Mouse (Mus musculus) midbrain, embryonic 16.5 days (tissue): ENCODE data around the gene Snx19. TPM values are rescaled to one million over a fixed set of nuclear protein-coding genes. Genes with fewer than 3 reads are reported as not detected.

Experiments
- ATAC-seq: fragments of 200-750 bp; cut with Nextera tagmentation; 2 replicates; pipeline ENCODE4 v1.8.0; 2017; ENCODE audit warnings: moderate TSS enrichment
- H3K27ac ChIP-seq: fragments of 300-500 bp; sonication (generic); 2 replicates; pipeline ENCODE4 v1.5.1; 2014; ENCODE audit warnings: mild to moderate bottlenecking, low read length, mixed read lengths
- H3K27me3 ChIP-seq: fragments of 300-500 bp; sonication (generic); 2 replicates; pipeline ENCODE4 v1.6.1; 2014; ENCODE audit warnings: low read depth, low read length, mixed read lengths; ENCODE audit not compliant: control insufficient read depth, insufficient read depth
- H3K36me3 ChIP-seq: fragments of 300-500 bp; sonication (generic); 2 replicates; pipeline ENCODE4 v1.6.1; 2014; ENCODE audit warnings: mild to moderate bottlenecking, low read length, moderate library complexity, mixed read lengths; ENCODE audit not compliant: control insufficient read depth, insufficient read depth
- H3K4me1 ChIP-seq: fragments of 300-500 bp; sonication (generic); 2 replicates; pipeline ENCODE4 v1.6.1; 2014; ENCODE audit warnings: mild to moderate bottlenecking, low read length, mixed read lengths; ENCODE audit not compliant: control insufficient read depth, insufficient read depth
- H3K4me2 ChIP-seq: fragments of 300-500 bp; sonication (generic); 2 replicates; pipeline ENCODE4 v1.6.1; 2014; ENCODE audit warnings: mild to moderate bottlenecking, low read length, mixed read lengths
- H3K4me3 ChIP-seq: fragments of 300-500 bp; sonication (generic); 2 replicates; pipeline ENCODE4 v1.5.1; 2014; ENCODE audit warnings: low read depth, mild to moderate bottlenecking, low read length, moderate library complexity, mixed read lengths
- H3K9ac ChIP-seq: fragments of 300-500 bp; sonication (generic); 2 replicates; pipeline ENCODE4 v1.6.1; 2014; ENCODE audit warnings: low read depth, low read length, mixed read lengths
- H3K9me3 ChIP-seq: fragments of 300-500 bp; sonication (generic); replicated peaks from 2 replicates; pipeline ENCODE4 v1.6.1; 2014; ENCODE audit warnings: mild to moderate bottlenecking, low read length, mixed read lengths; ENCODE audit not compliant: control insufficient read depth, poor library complexity, severe bottlenecking
- WGBS: fragments of 180-500 bp; shearing (Covaris S2); extraction: QIAGEN DNeasy Blood & Tissue Kit; methylation state at CpG from one replicate; pipeline ENCODE4 v1.1.7; 2014; 5-methylcytosine and 5-hydroxymethylcytosine counted together
- polyA plus RNA-seq: library from polyadenylated mRNA; unstranded; fragments of >200 nt; fragmentation: Nextera tagmentation; extraction: Ambion mirVana; gene quantifications from 2 replicates; pipeline ENCODE4 v1.2.1, GENCODE M21; 2015

The Snx19 gene
- polyA plus RNA-seq, result 23.2 and 24.5 TPM in 2 replicates

DNA sequence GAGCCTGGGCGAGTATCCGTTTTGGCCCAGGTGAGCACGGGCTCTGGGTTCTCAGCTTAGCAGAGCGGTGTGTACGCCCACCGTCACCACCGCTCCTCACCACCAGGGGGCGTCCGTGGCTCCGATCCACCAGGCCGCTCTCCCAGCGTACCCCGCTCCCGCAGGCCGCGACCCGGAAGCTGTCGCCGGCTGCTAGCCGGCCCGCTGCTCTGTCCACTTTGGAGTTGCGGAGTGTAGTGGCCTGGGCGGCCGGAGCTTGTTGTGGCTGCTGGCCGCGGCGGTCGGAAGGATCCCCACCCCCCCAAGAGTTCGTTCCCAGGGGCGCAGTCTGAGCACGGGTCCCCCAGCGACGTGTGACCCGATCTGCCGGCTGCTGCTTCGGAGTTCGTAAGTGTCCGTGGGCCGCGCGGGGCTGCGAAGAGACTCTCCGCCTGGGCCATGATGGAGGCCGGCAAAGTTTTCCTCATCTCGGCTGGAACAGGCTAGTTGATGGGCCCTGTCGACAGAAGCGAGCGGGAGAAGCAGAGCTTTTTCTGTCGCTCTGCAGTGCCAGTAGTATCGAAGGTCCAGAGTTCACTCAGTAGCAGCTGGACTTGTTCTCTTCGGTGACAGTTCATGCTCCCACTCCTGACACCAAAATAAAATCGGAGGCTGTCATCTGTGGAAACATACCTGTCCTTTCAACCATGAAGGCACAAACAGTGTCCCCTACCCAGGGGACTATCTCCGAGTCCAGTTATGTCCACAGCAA, at the start of gene Snx19:
Gene Snx19 (plus strand): TSS at position 227 of the 751 bp plus-strand sequence.
- Histone ChIP-seq H3K36me3 (0 out of 2 replicates have a peak, but pooled peaks cover under 1% of the 10 kb centered on the region), H3K9me3 (no peaks in the 10 kb centered on the region), H3K4me2 (peak within 1 kb of the TSS; percentile 95), H3K9ac (peak within 1 kb of the TSS; percentile 91), H3K27ac (peak within 1 kb of the TSS; percentile 32; the same call in 1 of the 2 replicates), H3K27me3 (no peaks in the 10 kb centered on the region), H3K4me1 (peaks cover 37% of the 10 kb centered on the region), H3K4me3 (peak within 1 kb of the TSS; percentile 79)
- WGBS, result 3% methylated on average over 53 of the region's 53 CpGs
- peak; percentile 95 for ATAC-seq

DNA sequence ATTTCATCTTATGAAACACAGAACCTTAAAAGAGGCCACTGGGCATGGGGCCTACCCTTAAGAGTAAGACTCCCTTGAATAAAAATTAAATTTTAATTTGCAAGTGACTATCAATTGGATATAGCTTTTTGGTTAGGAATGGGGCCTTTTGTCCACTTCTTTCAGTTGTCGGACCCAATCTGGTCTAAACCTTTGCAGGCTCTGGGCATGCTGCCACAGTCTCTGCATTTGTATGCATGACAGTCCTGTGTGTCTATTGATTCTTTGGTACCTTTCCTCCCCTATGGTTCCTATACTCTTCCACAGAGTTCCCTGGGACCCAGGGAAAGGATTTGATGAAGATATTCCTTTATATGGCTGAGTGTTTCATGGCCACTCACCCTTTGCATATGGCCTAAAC, 26.1 kb upstream of the Snx19 start:
- no peak for ATAC-seq
- Histone ChIP-seq H3K4me2 (no peak overlapping the region), H3K27me3 (no peaks in the 10 kb centered on the region), H3K9ac (no peak overlapping the region), H3K4me3 (no peak overlapping the region), H3K36me3 (no peaks in the 10 kb centered on the region), H3K9me3 (no peaks in the 10 kb centered on the region), H3K4me1 (no peaks in the 10 kb centered on the region), H3K27ac (no peak overlapping the region)
- 59% methylated on average over 1 of the region's 1 CpGs for WGBS

DNA sequence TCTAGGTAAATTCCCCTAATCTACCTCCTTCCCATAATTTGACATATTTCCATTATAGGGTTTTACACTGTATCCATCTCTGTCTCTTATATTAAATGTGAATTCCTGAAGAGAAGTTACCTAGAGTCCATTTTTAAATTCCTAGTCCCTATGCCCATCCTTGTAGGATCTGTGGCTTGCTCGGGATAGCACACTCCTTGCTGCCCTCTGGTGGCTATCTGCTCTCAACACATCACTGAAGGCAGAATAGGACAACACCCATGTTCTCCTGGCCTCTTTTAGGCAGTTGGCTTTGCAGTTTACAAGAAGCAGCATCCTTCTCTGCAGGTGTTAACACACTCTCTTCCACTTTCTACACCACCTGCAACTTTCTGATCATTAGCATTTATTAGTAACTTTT, 4.0 kb upstream of the Snx19 start:
- no peak overlapping the region for H3K27ac ChIP-seq
- H3K9me3 ChIP-seq, result no peaks in the 10 kb centered on the region
- H3K4me3 ChIP-seq, result no peak overlapping the region
- no peak for ATAC-seq
- 3% methylated on average over 1 of the region's 1 CpGs for WGBS
- H3K4me2 ChIP-seq, result no peak overlapping the region
- H3K4me1 ChIP-seq, result peaks cover 11% of the 10 kb centered on the region
- no peak overlapping the region for H3K9ac ChIP-seq
- no peaks in the 10 kb centered on the region for H3K27me3 ChIP-seq
- no peaks in the 10 kb centered on the region for H3K36me3 ChIP-seq

DNA sequence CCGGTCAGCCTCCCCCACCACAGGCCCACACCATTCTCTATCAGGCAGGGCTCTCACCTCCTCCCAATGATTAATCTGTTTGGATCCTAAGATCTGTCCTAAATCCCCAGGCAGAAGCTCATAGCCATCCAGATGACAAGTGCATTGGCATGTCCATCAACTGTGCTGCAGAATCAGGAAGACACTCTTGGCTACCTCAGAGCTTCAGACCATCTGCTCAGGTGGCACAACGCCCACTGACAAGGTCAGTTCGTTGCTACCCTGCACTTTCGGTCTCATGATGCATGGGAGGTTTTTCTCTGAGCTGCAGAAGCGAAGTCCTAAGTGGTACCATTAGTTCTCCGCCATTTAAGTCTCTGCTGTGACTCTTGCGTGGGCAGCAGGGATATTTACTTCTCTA, 1.7 kb upstream of the Snx19 start:
- no peak for ATAC-seq
- no peaks in the 10 kb centered on the region for H3K9me3 ChIP-seq
- 88% methylated on average over 7 of the region's 7 CpGs for WGBS

DNA sequence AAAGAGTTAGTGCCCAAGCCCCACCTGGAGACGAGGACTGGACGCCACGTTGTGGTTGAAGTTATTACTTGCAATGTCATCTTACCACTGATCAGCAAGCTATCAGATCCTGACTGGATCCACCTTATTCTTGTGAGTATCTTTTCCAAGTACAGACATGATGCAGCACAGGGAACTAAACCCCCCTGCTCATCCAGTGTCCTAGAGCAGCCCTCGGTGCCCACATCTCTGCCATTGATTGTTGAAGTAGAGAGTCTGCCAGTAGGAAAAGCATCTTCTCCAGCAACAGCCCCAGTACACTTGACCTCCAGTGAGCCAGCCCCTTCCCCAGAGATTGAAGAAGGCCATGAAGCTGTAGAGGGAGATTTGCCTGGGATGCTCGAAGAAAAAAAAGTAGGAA, 1.3 kb downstream of the Snx19 start:
- H3K4me2 ChIP-seq, result peak overlapping the region; percentile 95
- H3K4me3 ChIP-seq, result no peak overlapping the region
- peaks cover 37% of the 10 kb centered on the region for H3K4me1 ChIP-seq
- no peak overlapping the region for H3K27ac ChIP-seq
- no peaks in the 10 kb centered on the region for H3K27me3 ChIP-seq
- 91% methylated on average over 5 of the region's 5 CpGs for WGBS
- H3K9ac ChIP-seq, result 0 out of 2 replicates have a peak overlapping the region, but pooled peaks have one; percentile 91
- no peaks in the 10 kb centered on the region for H3K9me3 ChIP-seq
- peaks cover 7% of the 10 kb centered on the region for H3K36me3 ChIP-seq
- ATAC-seq, result no peak

More for the DNA sequence above, 1.7 kb upstream of the Snx19 start:
- H3K4me2 ChIP-seq, result no peak overlapping the region
- H3K9ac ChIP-seq, result no peak overlapping the region
- no peak overlapping the region for H3K4me3 ChIP-seq
- no peaks in the 10 kb centered on the region for H3K27me3 ChIP-seq
- H3K36me3 ChIP-seq, result no peaks in the 10 kb centered on the region
- peaks cover 31% of the 10 kb centered on the region for H3K4me1 ChIP-seq
- H3K27ac ChIP-seq, result no peak overlapping the region

DNA sequence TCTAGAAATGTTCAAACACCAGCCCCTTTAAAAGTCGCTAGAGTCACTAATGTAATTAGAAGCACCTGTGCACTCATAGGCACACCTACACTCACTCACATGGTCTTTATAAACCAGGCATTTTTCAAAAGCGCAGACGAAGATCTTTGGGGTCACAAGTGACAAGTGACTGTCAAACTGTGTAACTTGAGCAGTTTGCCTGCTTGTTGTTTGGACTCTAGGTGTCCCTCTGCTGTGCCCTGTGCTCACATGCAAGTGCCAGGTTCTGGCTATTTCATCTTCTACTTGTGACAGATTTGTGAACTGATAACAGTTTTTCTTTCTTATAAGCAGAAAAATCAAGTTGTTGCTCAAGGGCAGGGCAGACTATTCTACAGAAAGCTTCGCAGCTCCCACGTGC, 3.5 kb downstream of the Snx19 start:
- no peaks in the 10 kb centered on the region for H3K9me3 ChIP-seq
- no peak overlapping the region for H3K4me3 ChIP-seq
- no peak overlapping the region for H3K27ac ChIP-seq
- H3K4me1 ChIP-seq, result peaks cover 37% of the 10 kb centered on the region
- ATAC-seq, result no peak
- H3K4me2 ChIP-seq, result no peak overlapping the region
- no peak overlapping the region for H3K9ac ChIP-seq
- 88% methylated on average over 5 of the region's 5 CpGs for WGBS
- H3K36me3 ChIP-seq, result peaks cover 14% of the 10 kb centered on the region
- H3K27me3 ChIP-seq, result no peaks in the 10 kb centered on the region

DNA sequence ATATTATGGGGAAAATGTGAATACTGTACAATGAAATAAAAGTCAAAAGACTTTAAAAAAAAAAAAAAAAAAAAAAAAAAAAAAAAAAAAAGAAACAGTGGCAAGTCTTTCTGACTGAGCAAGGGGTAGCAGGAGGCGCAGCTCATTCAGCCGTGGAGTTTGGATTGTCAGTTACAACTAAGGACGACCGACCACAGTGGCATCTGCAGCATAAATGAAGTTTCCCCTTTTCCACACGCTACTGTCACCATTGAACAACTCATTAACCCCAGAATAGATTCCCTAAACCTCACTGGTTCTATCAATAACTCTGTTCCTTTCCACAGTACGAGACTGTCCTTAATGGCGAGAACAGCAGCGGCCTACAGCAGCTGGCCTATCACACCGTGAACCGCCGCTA, 5.0 kb downstream of the Snx19 start:
- H3K9ac ChIP-seq, result no peak overlapping the region
- H3K27me3 ChIP-seq, result no peaks in the 10 kb centered on the region
- H3K27ac ChIP-seq, result no peak overlapping the region
- H3K4me3 ChIP-seq, result no peak overlapping the region
- no peaks in the 10 kb centered on the region for H3K9me3 ChIP-seq
- H3K36me3 ChIP-seq, result peaks cover 17% of the 10 kb centered on the region
- H3K4me2 ChIP-seq, result no peak overlapping the region
- H3K4me1 ChIP-seq, result peaks cover 32% of the 10 kb centered on the region
- no peak for ATAC-seq
- 88% methylated on average over 11 of the region's 11 CpGs for WGBS

DNA sequence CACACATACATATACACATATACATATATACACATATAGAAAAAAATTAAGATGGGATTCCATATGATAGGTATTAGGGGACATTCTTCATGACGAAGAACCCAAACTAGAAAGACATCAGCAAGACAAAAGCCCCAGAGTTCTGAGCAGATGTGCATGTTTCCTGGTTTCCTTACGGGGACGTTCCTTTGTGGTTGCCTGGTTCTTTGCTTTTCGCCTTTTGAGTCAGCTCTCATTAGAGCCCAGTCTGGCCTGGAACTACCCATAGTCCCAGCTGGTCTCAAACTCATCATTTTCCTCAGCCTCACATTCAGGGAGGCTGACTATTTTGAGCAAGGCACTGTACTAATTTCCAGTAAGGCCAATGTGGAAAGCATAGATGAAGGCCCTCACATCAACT, 7.0 kb downstream of the Snx19 start:
- no peak overlapping the region for H3K4me3 ChIP-seq
- H3K9ac ChIP-seq, result no peak overlapping the region
- peaks cover 19% of the 10 kb centered on the region for H3K36me3 ChIP-seq
- no peaks in the 10 kb centered on the region for H3K9me3 ChIP-seq
- no peak overlapping the region for H3K4me2 ChIP-seq
- WGBS, result 92% methylated on average over 4 of the region's 4 CpGs
- no peak for ATAC-seq
- H3K4me1 ChIP-seq, result peaks cover 16% of the 10 kb centered on the region
- no peaks in the 10 kb centered on the region for H3K27me3 ChIP-seq
- no peak overlapping the region for H3K27ac ChIP-seq

DNA sequence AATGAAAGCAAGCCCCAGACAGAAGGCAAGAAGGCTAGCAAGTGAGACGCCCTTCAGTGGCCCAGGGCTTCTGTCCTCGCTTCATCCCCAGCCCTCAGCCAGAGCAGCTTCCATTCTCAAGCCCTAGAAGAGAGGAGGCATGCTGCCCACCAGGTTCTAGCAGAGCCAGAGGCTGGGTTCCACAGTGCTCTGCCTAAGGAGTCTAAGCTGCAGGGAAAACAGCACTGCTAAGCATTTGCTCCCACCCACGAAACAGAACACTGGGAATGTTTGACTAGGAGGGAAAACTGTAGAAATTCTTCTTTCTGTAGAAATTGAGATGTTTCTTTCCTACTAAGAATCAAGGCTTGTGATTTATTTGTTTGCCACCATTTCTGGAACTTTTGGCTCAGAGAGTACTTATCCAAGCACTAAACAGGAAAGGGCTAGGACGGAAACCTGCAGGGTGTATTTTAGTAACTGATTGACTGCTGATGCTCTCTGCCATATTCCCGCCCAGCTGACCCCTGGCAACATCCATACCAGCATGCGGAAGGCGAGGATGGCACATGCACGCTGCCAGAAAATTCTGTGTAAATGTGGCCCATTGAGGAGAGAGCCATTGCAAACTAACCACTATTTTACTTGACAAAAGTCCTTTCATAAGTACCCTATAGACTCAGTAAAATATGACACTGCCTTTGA, 9.1 kb downstream of the Snx19 start:
- H3K36me3 ChIP-seq, result peaks cover 25% of the 10 kb centered on the region
- 0 out of 2 replicates have a peak, but pooled peaks cover 2% of the 10 kb centered on the region for H3K4me1 ChIP-seq
- H3K27ac ChIP-seq, result no peak overlapping the region
- no peak overlapping the region for H3K4me2 ChIP-seq
- no peak overlapping the region for H3K4me3 ChIP-seq
- no peaks in the 10 kb centered on the region for H3K9me3 ChIP-seq
- ATAC-seq, result no peak
- H3K27me3 ChIP-seq, result no peaks in the 10 kb centered on the region
- H3K9ac ChIP-seq, result no peak overlapping the region
- WGBS, result 96% methylated on average over 8 of the region's 8 CpGs
